Mouse (Mus musculus) heart, adult 2 months (tissue): ENCODE measurements around the gene Arhgap8. TPM values are rescaled to one million over a fixed set of nuclear protein-coding genes. Genes with fewer than 3 reads are reported as not detected.
"Not testable (repeated sequence)": the region's sequence is repeated elsewhere in the genome, so short reads cannot be mapped to it uniquely, and the experiment has no call there.

ENCODE experiments used
- DNase-seq, 2 experiments: peaks; one replicate each; pipeline ENCODE4 v3.0.0; 2021
- H3K27ac ChIP-seq: fragments of 200-600 bp; 2 replicates; pipeline ENCODE4 v1.8.1; 2022
- H3K27me3 ChIP-seq: fragments of 200-500 bp; 2 replicates; pipeline ENCODE4 v1.6.1; 2012; ENCODE audit warnings: mild to moderate bottlenecking, low read length, inconsistent platforms, mixed read lengths; ENCODE audit not compliant: control insufficient read depth, insufficient read depth
- H3K36me3 ChIP-seq: fragments of 200-500 bp; 2 replicates; pipeline ENCODE4 v1.6.1; 2012; ENCODE audit warnings: low read length, inconsistent platforms; ENCODE audit not compliant: control insufficient read depth, insufficient read depth
- H3K4me1 ChIP-seq: fragments of 200-500 bp; 2 replicates; pipeline ENCODE4 v1.6.1; 2011; ENCODE audit warnings: low read length; ENCODE audit not compliant: control insufficient read depth, insufficient read depth
- H3K4me3 ChIP-seq: fragments of 200-600 bp; 2 replicates; pipeline ENCODE4 v1.8.1; 2022
- H3K79me2 ChIP-seq: fragments of 200-500 bp; replicated peaks from 2 replicates; pipeline ENCODE4 v1.6.1; 2012; ENCODE audit warnings: mild to moderate bottlenecking, inconsistent platforms, low read length, moderate library complexity, mixed read lengths; ENCODE audit not compliant: control insufficient read depth, insufficient read depth
- H3K9ac ChIP-seq: fragments of 200-500 bp; 2 replicates; pipeline ENCODE4 v1.6.1; 2012; ENCODE audit warnings: low read depth, mild to moderate bottlenecking, control low read depth, inconsistent platforms, low read length, mixed read lengths
- CTCF ChIP-seq: fragments of 200-600 bp; IDR thresholded peaks from 2 replicates; pipeline ENCODE4 v1.8.1; 2022; ENCODE audit warnings: antibody characterized with exemption, mild to moderate bottlenecking, moderate library complexity
- EP300 ChIP-seq: fragments of 200-500 bp; IDR thresholded peaks from 2 replicates; pipeline ENCODE4 v1.6.1; 2011; ENCODE audit warnings: low read depth, low read length, control low read depth; ENCODE audit not compliant: insufficient read depth
- POLR2A ChIP-seq: fragments of 200-500 bp; IDR thresholded peaks from 2 replicates; pipeline ENCODE4 v1.6.1; 2011; ENCODE audit warnings: mild to moderate bottlenecking, low read depth, low read length, control low read depth; ENCODE audit not compliant: insufficient read depth
- WGBS: fragments of 180-500 bp; shearing (Covaris S2); methylation state at CpG from one replicate; pipeline ENCODE4 v1.1.7; 2018; 5-methylcytosine and 5-hydroxymethylcytosine counted together
- intact Hi-C: fragments of 180-260 bp; cut with DNase I; formaldehyde crosslinking; loops from one replicate; pipeline ENCODE4 v1.15.1; 2025
- polyA plus RNA-seq: library from polyadenylated mRNA; depleted of rRNA; stranded (reverse); fragments of >200 nt; gene quantifications from 2 replicates; pipeline ENCODE4 v1.2.3, GENCODE M21; 2012
- total RNA-seq, 2 experiments: library from RNA; stranded (reverse); gene quantifications; 2 replicates each; pipeline ENCODE4 v1.2.3; 2021

Arhgap8 gene
- total and polyA plus RNA-seq, 3 experiments: 0.70 to 1.9 (median 1.5) TPM

- Histone ChIP-seq H3K36me3 (no peaks in the 10 kb centered on the region), H3K9ac (no peak overlapping the region), H3K4me1 (peaks cover 5% of the 10 kb centered on the region), H3K79me2 (no peaks in the 10 kb centered on the region), H3K27ac (no peak overlapping the region), H3K4me3 (no peak overlapping the region), H3K27me3 (no peaks in the 10 kb centered on the region)
- intact Hi-C loops: loop anchor here (10.0 kb wide), 1 partner anchor 136 kb away; the partner anchor contains the start of gene Phf21b
- WGBS: 75% methylated on average over 3 of the region's 3 CpGs
- no peak for DNase-seq
- TF ChIP-seq CTCF (peak; percentile 47), EP300 (no peak)
Measured at GRCm38 (mm10) chr15:84718785-84719184, 1.1 kb upstream of the Arhgap8 start.

DNA sequence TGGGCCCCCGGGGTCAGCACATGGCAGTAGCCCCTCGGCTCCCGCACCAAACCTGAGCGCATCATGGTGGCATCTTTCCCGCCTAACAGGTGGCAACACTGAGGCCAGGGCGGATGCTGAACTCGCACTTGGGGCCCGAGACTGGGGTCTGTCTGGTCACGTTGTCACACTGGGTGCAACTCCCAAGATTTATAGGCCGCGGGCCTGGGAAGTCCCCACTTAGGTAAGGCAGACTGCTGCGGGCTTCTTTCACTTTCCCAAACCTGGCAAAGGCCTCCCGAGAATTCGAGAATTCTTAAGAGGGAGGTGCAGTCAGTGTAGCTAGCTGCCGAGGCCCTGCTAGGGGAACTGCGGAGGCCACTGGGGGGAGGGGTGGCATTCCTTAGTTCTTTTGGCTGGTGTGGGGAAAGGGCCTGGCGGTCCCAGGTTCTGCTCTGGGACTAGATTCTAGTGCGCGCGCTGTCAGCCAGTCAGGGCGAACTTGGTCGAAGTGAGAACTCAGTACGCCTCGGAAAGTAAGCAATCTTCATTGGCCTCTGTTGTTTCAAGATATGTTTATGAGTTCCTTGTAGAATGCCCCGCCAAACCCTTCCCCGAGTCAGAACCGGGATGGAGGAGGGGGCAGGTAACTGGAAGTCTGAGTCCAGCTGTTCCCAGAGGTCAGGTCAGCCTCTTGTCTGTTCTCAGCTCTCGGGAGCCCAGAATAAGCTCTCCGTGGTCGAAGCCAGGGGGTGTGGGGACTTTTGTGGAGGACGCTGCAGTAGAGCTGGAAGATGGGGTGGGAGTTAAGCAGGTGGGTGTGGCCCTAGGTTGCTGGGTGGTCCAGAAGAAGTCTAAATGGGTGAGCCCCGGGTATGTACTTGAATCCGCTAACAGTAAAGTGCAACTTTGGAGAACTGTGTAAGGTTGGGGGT, 696 bp downstream of the Arhgap8 start:
- H3K79me2 ChIP-seq: no peaks in the 10 kb centered on the region
- peak; percentile 40 to 47 for DNase-seq
- intact Hi-C loops: no loop called here
- WGBS: 12% methylated on average over 33 of the region's 33 CpGs
- H3K36me3 ChIP-seq: no peaks in the 10 kb centered on the region
- TF ChIP-seq POLR2A: no peak
- no peak for TF ChIP-seq CTCF
- no peak for TF ChIP-seq EP300
- H3K9ac ChIP-seq: peak overlapping the region; percentile 61
- H3K4me1 ChIP-seq: no peaks in the 10 kb centered on the region
- H3K4me3 ChIP-seq: peak overlapping the region; percentile 55
- H3K27me3 ChIP-seq: no peaks in the 10 kb centered on the region
- peak overlapping the region; percentile 2 for H3K27ac ChIP-seq

DNA sequence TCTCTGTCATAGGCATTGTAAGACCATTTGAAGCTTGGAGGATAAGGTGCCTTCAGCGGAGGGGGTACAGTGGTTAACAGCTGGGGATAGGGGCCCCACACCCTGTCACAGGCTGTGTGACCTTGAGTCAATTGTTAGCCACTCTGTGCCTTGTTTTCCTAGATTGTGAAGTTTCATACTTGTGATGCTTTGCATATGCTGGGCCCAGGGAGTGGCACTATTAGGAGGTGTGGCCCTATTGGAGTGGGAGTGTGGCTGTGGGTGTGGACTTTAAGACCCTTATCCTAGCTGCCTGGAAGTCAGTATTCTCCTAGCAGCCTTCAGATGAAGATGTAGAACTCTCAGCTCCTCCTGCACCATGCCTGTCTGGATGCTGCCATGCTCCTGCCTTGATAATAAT, 3.8 kb downstream of the Arhgap8 start:
- H3K9ac ChIP-seq, H3K36me3 ChIP-seq, H3K27me3 ChIP-seq, intact Hi-C loops, H3K4me1 ChIP-seq, H3K4me3 ChIP-seq, H3K79me2 ChIP-seq, H3K27ac ChIP-seq, DNase-seq: not testable (repeated sequence)
- WGBS: 100% methylated on average over 1 of the region's 1 CpGs

DNA sequence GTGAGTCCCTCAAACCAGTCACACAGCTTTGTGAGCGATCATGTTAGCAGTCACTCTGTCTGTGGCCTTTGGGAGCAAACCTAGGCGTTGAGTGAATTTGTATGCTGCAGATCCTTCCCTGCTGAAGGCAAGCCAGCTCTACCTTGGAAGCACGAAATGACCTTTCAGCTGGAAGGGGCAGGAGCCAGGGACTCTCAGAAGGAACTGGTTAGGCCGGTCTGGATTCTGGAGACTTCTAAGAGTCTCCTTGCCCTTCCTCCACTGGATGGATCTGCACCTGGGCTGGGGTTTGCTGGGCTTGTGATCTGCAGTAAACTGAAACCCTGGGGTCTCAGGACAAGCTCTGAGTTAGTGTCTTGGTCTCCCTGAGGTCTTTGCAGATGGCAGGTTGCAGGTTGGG, 4.3 kb downstream of the Arhgap8 start:
- Histone ChIP-seq H3K36me3 (no peaks in the 10 kb centered on the region), H3K27me3 (no peaks in the 10 kb centered on the region), H3K4me3 (no peak overlapping the region), H3K79me2 (no peaks in the 10 kb centered on the region), H3K9ac (no peak overlapping the region), H3K4me1 (no peaks in the 10 kb centered on the region), H3K27ac (no peak overlapping the region)
- no peak for DNase-seq
- 77% methylated on average over 4 of the region's 4 CpGs for WGBS
- intact Hi-C loops: no loop called here
- TF ChIP-seq EP300 (no peak), POLR2A (no peak), CTCF (no peak)

GRCm38 (mm10) chr15:84729685-84730084, 9.8 kb downstream of the Arhgap8 start:
- Histone ChIP-seq H3K79me2 (no peaks in the 10 kb centered on the region), H3K9ac (no peak overlapping the region), H3K36me3 (no peaks in the 10 kb centered on the region), H3K4me1 (no peaks in the 10 kb centered on the region; the same call in 1 of the 2 replicates), H3K27ac (no peak overlapping the region), H3K4me3 (no peak overlapping the region), H3K27me3 (no peaks in the 10 kb centered on the region)
- 56% methylated on average over 6 of the region's 6 CpGs for WGBS
- intact Hi-C loops: no loop called here
- TF ChIP-seq CTCF: no peak
- TF ChIP-seq POLR2A: no peak
- TF ChIP-seq EP300: no peak
- DNase-seq: peak; percentile 42 to 56

GRCm38 (mm10) chr15:84730893-84731292, 11.0 kb downstream of the Arhgap8 start:
- Histone ChIP-seq H3K36me3 (no peaks in the 10 kb centered on the region), H3K27ac (no peak overlapping the region), H3K79me2 (no peaks in the 10 kb centered on the region), H3K27me3 (no peaks in the 10 kb centered on the region), H3K9ac (no peak overlapping the region), H3K4me1 (no peaks in the 10 kb centered on the region; the same call in 1 of the 2 replicates), H3K4me3 (no peak overlapping the region)
- DNase-seq: no peak
- WGBS: 33% methylated on average over 1 of the region's 1 CpGs
- TF ChIP-seq POLR2A (no peak), CTCF (no peak), EP300 (no peak)
- intact Hi-C loops: no loop called here
